Mouse (Mus musculus) spleen, adult 2 months (tissue): Measurements from ENCODE around the gene Dnttip1.

Experiments
- CTCF ChIP-seq: fragments of 200-500 bp; IDR thresholded peaks from 2 replicates; pipeline ENCODE4 v1.5.1; 2011; ENCODE audit warnings: mild to moderate bottlenecking, inconsistent platforms; ENCODE audit not compliant: insufficient read depth, insufficient read length, insufficient replicate concordance; ENCODE audit errors: extremely low read depth
- POLR2A ChIP-seq: fragments of 200-500 bp; IDR thresholded peaks from 2 replicates; pipeline ENCODE4 v1.6.1; 2011; ENCODE audit warnings: low read depth, low read length, inconsistent platforms

DNA sequence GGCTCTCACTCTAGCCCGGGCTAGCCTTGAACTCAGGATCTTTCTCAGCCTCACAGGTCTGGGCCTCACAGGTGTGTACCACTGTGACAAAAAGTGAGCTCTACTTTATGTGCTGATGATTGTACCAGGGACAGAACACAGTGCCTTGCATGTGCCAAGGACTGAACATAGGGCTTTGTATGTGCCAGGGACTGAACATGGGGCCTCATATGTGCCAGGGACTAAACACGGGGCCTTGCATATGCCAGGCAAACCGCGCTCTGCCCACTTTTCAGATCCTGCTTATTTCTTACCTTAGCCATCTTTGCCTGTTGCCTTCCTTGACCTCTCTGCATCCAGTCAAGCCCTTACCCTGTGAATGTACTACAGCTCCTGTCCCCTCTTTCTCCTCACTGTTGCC, 16.2 kb downstream of the Dnttip1 start:
- no peak for TF ChIP-seq CTCF
- no peak for TF ChIP-seq POLR2A
